Mouse (Mus musculus) megakaryocyte-erythroid progenitor cell, adult 5-6 weeks (primary cell): ENCODE data around the gene Nid1. TPM values are rescaled to one million over a fixed set of nuclear protein-coding genes. Genes with fewer than 3 reads are reported as not detected.
"Not testable (repeated sequence)": the region's sequence is repeated elsewhere in the genome, so short reads cannot be mapped to it uniquely, and the experiment has no call there.

Experiments
- ATAC-seq: replicated peaks from 2 replicates; pipeline ENCODE4 v1.8.0; 2016; ENCODE audit warnings: mild to moderate bottlenecking, inconsistent platforms; ENCODE audit not compliant: severe bottlenecking, poor library complexity, low FRiP score, low TSS enrichment
- total RNA-seq, 2 experiments: library from RNA; stranded (forward) in 1 of 2; stranded (reverse) in 1 of 2; fragments of 200-1000, 215-1000 nt in 1 of 2; fragments of >200 nt in 1 of 2; fragmentation: Nextera tagmentation in 1 of 2; gene quantifications; 2 replicates each; pipeline ENCODE4 v1.2.3; 2014 to 2017

Gene Nid1
- total RNA-seq, 2 experiments from 2014 or later = not detected

DNA sequence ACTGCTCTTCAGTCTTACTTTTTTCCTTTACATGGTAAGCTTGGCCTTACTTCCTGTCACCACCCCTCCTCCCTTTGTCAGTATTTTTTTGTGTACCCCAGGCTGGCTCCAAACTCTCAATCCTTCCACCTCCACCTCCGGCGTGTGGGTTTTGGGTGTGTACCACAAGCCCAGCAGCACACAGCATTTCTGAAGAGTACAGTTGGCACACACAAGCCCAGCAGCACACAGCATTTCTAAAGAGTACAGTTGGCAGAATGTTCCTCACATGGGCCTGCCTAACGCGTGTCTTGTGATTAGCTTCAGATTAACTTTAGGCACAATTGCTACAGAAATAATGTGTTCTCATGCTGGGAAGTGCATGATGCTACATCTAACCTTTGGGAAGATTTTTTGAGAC lies 93.6 kb downstream of the Nid1 start:
- ATAC-seq = no peak

- peak; percentile 31; the same call in 1 of the 2 replicates for ATAC-seq
Observed at GRCm38 (mm10) chr13:13531923-13532322, 94.6 kb downstream of the Nid1 start.

DNA sequence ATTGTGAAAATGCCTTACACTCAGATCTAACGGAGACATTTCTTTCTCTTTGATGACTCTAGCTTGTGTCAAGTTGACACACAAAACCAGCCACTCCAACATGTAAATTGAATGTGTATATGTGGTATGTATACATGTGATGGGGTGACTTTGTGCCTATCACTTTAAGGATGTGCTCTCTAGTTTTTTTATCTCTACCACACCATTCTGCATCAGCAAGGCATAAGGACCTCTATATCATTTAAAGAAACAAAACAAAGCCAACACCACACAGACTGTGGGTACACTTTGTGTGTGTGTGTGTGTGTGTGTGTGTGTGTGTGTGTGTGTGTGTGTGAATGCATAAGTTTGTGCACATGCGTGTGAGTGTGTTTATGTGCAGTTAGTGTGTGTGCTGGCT lies 99.2 kb downstream of the Nid1 start:
- ATAC-seq = no peak

GRCm38 (mm10) chr13:13537272-13538015 lies 100.1 kb downstream of the Nid1 start:
- ATAC-seq = peak; percentile 38; the same call in 1 of the 2 replicates

DNA sequence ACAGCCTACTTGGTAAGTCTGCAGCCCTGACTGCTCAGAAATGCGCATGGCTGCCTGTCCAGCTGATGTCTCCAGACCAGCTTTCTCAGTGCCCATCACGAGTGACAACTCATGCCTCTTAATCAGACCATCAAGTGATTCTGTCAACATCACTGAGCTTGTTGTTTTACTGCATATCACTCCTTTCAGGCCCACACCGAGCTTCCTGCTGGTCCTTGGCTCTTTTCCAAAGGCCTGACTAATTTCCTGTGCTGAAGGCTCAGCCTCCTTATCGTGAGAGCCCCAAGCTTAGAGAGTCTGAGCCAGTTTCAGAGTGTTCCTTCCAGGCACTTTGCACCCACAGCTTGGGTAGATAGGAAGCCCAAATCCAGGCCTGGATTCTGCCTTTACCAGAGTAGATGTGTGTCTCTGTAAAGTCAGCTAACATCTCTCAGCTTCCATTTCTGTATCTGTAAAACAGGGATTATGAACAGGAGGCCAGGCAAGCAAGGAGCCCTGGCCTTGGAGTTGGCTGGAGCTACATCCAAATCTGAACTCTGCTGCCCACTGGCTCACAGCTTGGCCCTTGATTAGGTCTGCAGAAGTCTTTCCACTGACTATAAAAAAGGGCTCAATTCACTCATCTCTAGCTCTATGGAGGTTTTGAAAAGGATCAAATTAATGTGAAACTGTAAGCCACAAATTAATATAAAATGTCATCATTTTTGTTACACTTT lies 101.4 kb downstream of the Nid1 start:
- peak; percentile 96 for ATAC-seq

DNA sequence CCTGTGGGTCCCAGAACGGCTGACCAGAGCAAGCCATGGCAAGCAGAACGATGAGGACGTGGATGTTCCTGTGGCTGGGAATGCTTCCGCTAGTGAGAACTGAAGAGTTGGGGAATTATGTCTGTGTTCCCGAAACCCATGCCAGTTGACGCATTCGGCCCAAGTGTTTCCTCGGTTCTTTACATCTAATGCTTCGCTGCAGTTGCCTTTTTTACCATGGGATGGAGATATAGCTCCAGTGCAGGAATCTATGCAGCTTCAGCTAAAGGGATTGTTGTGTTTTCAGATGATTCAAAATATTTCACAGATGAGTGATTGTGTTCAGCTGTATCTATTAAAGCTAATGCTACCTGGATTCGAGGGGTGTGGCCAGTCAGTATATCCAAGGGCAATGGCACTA lies 105.7 kb downstream of the Nid1 start:
- ATAC-seq = not testable (repeated sequence)

DNA sequence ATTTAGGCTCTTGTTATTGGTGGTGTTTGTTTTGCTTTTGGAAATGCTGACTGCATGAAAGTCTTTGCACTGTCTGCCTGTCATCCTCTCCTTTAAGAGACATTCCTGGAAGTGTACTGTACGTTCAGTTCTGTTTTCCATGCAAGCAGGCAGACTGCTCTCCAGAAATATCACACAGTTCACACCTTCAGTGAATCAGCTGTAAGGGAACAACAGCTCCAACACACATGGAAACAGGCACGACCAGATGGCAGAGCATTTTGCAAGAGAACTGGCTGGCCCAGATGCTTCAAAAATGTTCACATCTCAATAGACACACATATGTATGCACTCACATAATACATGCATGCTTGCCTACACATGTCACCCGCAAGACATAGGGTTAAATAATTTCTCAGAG lies 109.4 kb downstream of the Nid1 start:
- no peak for ATAC-seq

DNA sequence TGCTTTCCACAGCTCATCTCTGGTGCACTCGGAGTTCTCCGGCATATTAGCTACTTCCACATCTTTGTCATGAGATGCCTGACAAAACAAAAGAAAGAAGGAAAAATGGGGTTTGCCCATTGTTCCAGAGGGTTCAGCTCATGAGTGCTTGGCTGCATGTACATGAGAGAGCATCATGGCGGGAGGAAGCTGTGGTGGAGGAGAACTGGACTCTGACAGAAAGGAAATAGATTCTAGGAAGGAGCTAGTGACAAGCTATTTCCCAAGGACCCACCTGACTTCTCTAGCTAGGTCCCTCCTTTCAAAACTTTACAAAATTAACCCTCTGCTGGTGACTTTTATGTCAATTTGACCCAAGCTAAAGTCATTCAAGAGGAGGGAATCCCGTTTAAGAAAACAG lies 110.5 kb downstream of the Nid1 start:
- ATAC-seq = no peak

DNA sequence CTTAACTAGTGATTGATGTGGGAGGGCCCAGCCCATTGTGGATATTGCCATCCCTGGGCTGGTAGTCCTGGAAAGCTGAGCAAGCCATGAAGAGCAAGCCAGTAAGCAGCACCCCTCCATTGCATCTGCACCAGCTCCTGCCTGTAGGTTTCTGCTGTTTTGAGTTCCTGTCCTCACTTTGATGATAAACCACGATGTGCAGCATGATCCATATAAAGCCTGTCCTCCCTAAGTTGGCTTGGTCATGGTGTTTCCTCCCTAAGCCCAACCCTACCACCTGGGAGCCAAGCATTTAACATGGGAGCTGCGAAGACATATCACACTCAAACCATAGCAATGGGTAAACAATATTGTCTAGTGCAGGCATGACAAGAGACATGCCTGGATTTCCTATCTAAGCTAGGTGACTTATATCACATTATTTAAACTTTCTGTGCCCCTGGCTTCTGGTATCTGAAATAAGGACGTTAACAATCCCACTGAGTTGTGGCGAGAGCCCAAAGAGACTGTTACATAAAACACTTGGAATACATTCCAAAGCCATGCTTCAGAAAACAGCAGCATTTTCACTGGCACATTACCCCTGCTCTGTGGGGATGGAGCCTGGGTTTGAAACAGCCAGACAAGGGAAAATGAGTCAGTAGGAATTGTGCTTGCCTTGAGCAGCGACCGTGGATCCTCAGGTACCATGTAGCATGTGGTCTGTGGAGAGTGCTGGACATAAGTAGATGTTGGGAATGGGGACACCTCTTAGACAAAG lies 111.3 kb downstream of the Nid1 start:
- ATAC-seq = no peak

GRCm38 (mm10) chr13:13549687-13550660 lies 112.6 kb downstream of the Nid1 start:
- no peak for ATAC-seq

DNA sequence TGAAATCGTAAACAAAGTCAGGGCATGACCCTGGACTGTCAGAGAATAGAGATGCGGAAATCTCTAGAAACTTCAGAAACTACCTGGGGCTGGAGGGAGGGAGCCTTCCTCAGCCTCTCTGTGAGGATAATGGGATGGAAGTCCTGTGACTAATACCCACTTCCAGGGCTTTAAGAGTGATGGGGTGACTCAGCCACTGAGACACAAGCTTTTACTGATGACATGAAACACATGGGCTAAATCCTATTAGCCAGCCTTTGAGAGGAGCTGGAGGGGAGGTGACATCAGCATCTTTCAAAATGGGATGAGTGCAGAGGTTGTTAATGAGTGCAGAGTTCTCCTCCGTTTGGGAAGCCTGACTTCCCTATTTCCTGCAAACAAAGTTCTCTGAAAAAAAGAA lies 114.7 kb downstream of the Nid1 start:
- ATAC-seq = no peak

GRCm38 (mm10) chr13:13553660-13554059 lies 116.3 kb downstream of the Nid1 start:
- no peak for ATAC-seq

- ATAC-seq = no peak
Observed at GRCm38 (mm10) chr13:13555196-13555595, 117.8 kb downstream of the Nid1 start.

DNA sequence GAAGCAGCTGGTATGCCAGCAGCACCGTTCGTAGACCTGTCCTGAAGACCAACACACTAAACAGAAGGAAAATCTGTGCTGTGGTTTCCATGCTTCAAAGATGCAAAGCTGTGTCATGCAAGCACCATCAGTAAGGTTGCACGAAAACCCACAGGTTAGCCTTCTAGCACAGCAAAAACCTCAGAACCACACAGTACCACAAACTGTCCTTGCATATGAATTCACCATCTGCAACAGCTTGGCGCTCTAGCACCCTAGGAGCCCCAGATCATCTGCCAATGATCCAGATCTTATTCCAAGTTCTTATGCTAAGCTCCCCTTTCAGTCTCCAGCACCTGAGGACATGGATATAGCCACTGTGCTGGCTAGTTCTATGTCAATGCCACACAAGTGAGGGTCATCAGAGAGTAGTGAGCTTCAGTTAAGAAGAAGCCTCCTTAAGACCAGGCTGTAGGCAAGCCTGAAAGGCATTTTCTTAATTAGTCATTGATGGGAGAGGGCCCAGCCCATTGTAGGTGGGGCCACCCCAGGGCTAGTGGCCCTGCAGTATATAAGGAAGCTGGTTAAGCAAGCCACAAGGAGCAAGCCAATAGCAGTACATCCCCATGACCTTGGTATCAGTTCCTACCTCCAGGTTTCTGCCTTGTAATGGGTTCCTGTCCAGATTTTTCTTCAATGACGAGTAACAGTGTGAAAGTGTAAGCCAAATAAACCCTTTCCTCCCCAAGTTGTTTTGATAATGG lies 119.8 kb downstream of the Nid1 start:
- ATAC-seq = no peak

- ATAC-seq = no peak
Observed at GRCm38 (mm10) chr13:13558251-13558650, 120.9 kb downstream of the Nid1 start.

DNA sequence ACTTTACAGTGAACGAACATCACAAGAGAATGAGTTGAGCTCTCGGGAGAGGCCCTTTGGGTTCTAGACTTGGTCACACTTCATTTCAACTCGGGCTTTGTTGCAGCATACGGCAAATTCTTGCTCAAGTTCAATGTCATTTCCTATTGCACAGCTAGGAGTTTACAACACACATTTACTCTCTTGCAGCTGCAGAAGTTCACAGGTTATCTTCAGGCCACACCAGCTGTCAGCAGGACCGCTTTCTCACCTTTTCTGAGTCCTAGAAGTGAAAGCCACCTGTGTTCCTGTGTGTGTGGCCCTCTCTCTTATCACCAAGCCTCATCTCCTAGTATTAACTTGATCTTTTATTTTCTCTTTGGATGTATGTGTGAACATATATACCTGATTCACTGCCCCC lies 121.5 kb downstream of the Nid1 start:
- no peak for ATAC-seq
